Mouse (Mus musculus) monocyte, adult 59 days (primary cell): ENCODE measurements around the gene Fra10ac1. TPM values are rescaled to one million over a fixed set of nuclear protein-coding genes. Genes with fewer than 3 reads are reported as not detected.

ENCODE experiments used
- total RNA-seq, 2 experiments: library from RNA; stranded (reverse); gene quantifications; one replicate each; pipeline ENCODE4 v1.2.4; 2023

Gene Fra10ac1
- 1 to 10 TPM; 8.6 to 8.9 TPM for total RNA-seq

GRCm38 (mm10) chr19:38223905-38224684 lies at the start of gene Fra10ac1:
Gene Fra10ac1 (minus strand): TSS chr19:38224156.

GRCm38 (mm10) chr19:38264505-38265500 lies 40.8 kb upstream of the Fra10ac1 start, which contains the start of gene Lgi1:
Gene Lgi1 (plus strand): TSS chr19:38264536.

Other genes with a start within 250 kb of the Fra10ac1 start
- gene Myof, start 180.6 kb downstream of the Fra10ac1 start, total RNA-seq: 100 to 1,000 TPM; 103 to 109 TPM
- gene Cep55, start 169.1 kb downstream of the Fra10ac1 start, total RNA-seq: under 1 TPM; 0.79 to 0.97 TPM
- gene Ffar4, start 127.1 kb downstream of the Fra10ac1 start, total RNA-seq: 1 to 10 TPM; 1.3 to 1.8 TPM
- not detected for gene Rbp4, start 98.9 kb downstream of the Fra10ac1 start, total RNA-seq
- not detected for gene Pde6c, start 91.4 kb downstream of the Fra10ac1 start, total RNA-seq
- gene Lgi1, start 40.4 kb upstream of the Fra10ac1 start, total RNA-seq: not detected
- gene Slc35g1, start 171.8 kb upstream of the Fra10ac1 start, total RNA-seq: under 1 TPM; 0.30 to 0.84 TPM